ENCODE assay signal across 16 mouse cellular contexts in the genomic region with DNA sequence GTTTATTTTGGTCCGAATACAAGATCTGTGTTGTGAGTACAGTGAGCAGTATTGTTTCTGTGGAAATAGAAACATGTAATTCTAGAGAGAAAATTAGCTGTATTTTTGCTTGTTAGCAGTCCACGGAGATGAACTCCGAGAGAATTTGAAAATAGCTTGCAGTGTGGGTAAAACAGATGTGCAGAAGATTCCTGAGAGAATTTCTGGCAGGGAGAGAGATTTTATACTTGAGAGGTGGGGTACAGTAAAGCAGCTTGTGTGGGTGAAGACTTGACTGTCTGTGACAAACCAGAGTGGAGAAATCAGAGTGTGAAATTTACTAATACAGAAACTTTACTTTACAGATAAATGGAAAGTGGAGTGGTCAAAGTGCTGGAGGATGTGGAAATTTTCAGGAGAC.
"Had no signal": no experiment of that assay in that cellular context is flagged by ENCODE, and none has a peak within 500 bp of the region (broad histone marks: within the 10 kb centered on the region; RNA-seq: fewer than 3 reads in every experiment).

No protein-coding gene starts in this region.

- H3K27ac ChIP-seq: neural tube, embryonic 13.5 days; neural tube, embryonic 15.5 days; stomach, embryonic 15.5 days; stomach, postnatal 0 days had no signal

- H3K4me1 ChIP-seq: neural tube, embryonic 13.5 days; neural tube, embryonic 15.5 days; stomach, embryonic 15.5 days had no signal

- H3K4me3 ChIP-seq: neural tube, embryonic 13.5 days; neural tube, embryonic 15.5 days; stomach, embryonic 15.5 days had no signal

- DNase-seq: retina, postnatal 1 day; right cerebral cortex, adult 18-20 months; right cerebral cortex, postnatal 14 days; right cerebral cortex, postnatal 25 days; right cerebral cortex, postnatal 4 days; spleen, adult 18-20 months; thymus, adult 18-20 months; thymus, adult 2 months; thymus, postnatal 14 days; thymus, postnatal 25 days; thymus, postnatal 36 days; thymus, postnatal 4 days had no signal
